Mouse (Mus musculus): ENCODE data around the gene Etnk1.

- TF ChIP-seq CTCF (IDR thresholded peaks at IDR 0.05) (no peak), EP300 (IDR thresholded peaks at IDR 0.05) (no peak)
These were observed 22.0 kb upstream of the Etnk1 start for GRCm38 (mm10) chr6:143145051-143145450.
